Mouse (Mus musculus) gastrocnemius, postnatal 36 days (tissue): ENCODE results near the gene Ogfod2. TPM values are rescaled to one million over a fixed set of nuclear protein-coding genes. Genes with fewer than 3 reads are reported as not detected.

ENCODE experiments used
- DNase-seq, 2 experiments: peaks; one replicate each; pipeline ENCODE4 v3.0.0; 2022
- intact Hi-C: fragments of 180-260 bp; cut with DNase I; formaldehyde crosslinking; loops from one replicate; pipeline ENCODE4 v1.15.1; 2025
- long read RNA-seq, 2 experiments: library from polyadenylated mRNA; stranded (forward); transcript quantifications; one replicate each; pipeline ENCODE4 v2.0.0; 2021
- total RNA-seq, 2 experiments: library from RNA; stranded (reverse); gene quantifications; 2 replicates each; pipeline ENCODE4 v1.2.3; 2021

Ogfod2 gene
- total RNA-seq, result 10 to 100 TPM; 10.5 to 10.6 TPM
- long read RNA-seq, experiment 1, transcript Ogfod2-201 (7 exons, 1,596 nt), result major isoform, 8 of 20 reads
- long read RNA-seq, experiment 1, transcript Ogfod2-202 (7 exons, 1,474 nt), result minor isoform, 5 of 20 reads
- long read RNA-seq, experiment 1, partial matches to known transcripts, result 1 of 20 reads
- long read RNA-seq, experiment 1, other reads (novel, unspliced or antisense), result 5 of 20 reads
- long read RNA-seq, experiment 2, transcript Ogfod2-209 (6 exons, 818 nt), result minor isoform, 5 of 37 reads
- long read RNA-seq, experiment 2, transcript Ogfod2-201 (7 exons, 1,596 nt), result major isoform, 17 of 37 reads
- long read RNA-seq, experiment 2, transcript Ogfod2-202 (7 exons, 1,474 nt), result minor isoform, 6 of 37 reads
- long read RNA-seq, experiment 2, partial matches to known transcripts, result 2 of 37 reads
- long read RNA-seq, experiment 2, other reads (novel, unspliced or antisense), result 7 of 37 reads

- intact Hi-C loops, result no loop called here
- DNase-seq, result peak; percentile 96 to 98
Observed at GRCm38 (mm10) chr5:124111742-124112497, at the start of gene Ogfod2. Gene Ogfod2, plus strand, starts transcription at chr5:124112297.

DNA sequence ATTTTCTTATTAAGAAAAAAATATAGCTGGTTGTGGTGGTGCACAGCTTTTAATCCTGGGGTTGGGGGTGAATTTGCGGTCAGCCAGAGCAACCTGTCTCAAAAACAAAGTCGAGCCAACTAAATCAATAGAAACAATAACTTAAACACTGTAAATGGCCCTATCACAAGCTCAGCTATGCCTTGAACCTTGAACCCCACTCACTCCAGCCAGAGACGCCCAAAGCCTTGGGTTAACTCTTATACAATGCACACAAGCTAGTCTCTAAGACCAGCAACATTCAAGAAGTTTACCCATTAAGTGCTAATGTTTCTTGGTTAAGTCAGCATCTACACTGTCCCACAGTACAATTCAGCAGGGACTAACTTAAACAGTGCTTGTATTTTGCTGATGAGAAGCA, 42.4 kb upstream of the Ogfod2 start:
- intact Hi-C loops, result loop anchor here (2.0 kb wide), 1 partner anchor 13 kb away; no protein-coding TSS in a partner anchor
- DNase-seq, result no peak

GRCm38 (mm10) chr5:124073682-124074081, 38.4 kb upstream of the Ogfod2 start:
- intact Hi-C loops, result loop anchor here (2.0 kb wide), 1 partner anchor 23 kb away; no protein-coding TSS in a partner anchor

GRCm38 (mm10) chr5:124074845-124075307, 37.2 kb upstream of the Ogfod2 start:
- intact Hi-C loops, result loop anchor here (5.0 kb wide), 1 partner anchor 33 kb away; no protein-coding TSS in a partner anchor
- DNase-seq, result no peak

More at GRCm38 (mm10) chr5:124073682-124074081, 38.4 kb upstream of the Ogfod2 start:
- no peak for DNase-seq

- intact Hi-C loops, result loop anchor here (5.0 kb wide), 1 partner anchor 33 kb away; no protein-coding TSS in a partner anchor
Observed at GRCm38 (mm10) chr5:124075716-124076115, 36.4 kb upstream of the Ogfod2 start.

DNA sequence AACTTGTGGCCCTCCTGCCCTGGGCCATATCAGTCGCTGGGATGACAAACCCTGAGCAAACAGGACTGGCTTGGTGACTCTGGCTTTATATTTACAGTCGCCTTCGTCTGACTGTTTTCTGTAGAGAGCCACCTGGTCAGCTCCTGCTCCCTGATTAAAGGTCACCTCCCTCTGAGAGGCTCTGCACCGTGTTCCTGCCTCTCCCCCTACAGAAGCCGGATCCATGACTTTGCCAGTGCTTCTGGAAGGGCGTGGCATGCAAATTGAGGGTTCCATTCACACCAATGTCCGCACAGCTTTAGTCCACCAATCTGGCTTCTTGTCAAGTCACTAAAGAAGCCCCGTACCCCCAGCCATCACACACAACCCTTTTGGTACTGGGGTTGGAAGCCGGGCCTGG, 35.5 kb upstream of the Ogfod2 start:
- intact Hi-C loops, result loop anchor here (5.0 kb wide), 1 partner anchor 34 kb away; no protein-coding TSS in a partner anchor
- DNase-seq, result no peak

More at GRCm38 (mm10) chr5:124075716-124076115, 36.4 kb upstream of the Ogfod2 start:
- no peak for DNase-seq

- intact Hi-C loops, result loop anchor here (5.0 kb wide), 1 partner anchor 35 kb away; no protein-coding TSS in a partner anchor
Observed at GRCm38 (mm10) chr5:124077241-124077640, 34.9 kb upstream of the Ogfod2 start.

GRCm38 (mm10) chr5:124077856-124078460, 34.1 kb upstream of the Ogfod2 start:
- intact Hi-C loops, result loop anchor here (5.0 kb wide), 1 partner anchor 36 kb away; no protein-coding TSS in a partner anchor
- DNase-seq, result no peak

More at GRCm38 (mm10) chr5:124077241-124077640, 34.9 kb upstream of the Ogfod2 start:
- no peak for DNase-seq

GRCm38 (mm10) chr5:124078794-124079416, 33.2 kb upstream of the Ogfod2 start:
- no peak for DNase-seq
- intact Hi-C loops, result loop anchor here (5.0 kb wide), 1 partner anchor 37 kb away; no protein-coding TSS in a partner anchor

GRCm38 (mm10) chr5:124079880-124080279, 32.2 kb upstream of the Ogfod2 start:
- intact Hi-C loops, result loop anchor here (5.0 kb wide), 1 partner anchor 38 kb away; no protein-coding TSS in a partner anchor
- DNase-seq, result no peak

DNA sequence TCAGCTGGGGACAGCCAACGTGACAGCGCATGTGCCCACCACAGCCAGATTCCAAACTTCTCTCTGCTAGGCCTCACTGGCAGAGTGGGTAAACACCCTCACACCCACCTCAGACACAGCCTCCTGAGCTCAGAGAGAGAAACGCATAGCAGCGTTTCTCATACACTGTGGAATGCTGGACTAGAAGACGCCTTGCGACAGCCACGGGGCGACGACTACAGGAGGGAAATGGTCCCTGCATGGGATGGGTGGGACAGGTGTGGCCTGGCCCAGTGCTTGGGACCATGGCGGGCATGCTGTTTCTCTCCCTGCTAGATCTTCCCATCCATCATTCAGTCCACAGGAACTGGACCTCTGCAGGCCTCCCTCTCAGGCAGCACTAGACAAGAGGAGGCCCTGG, 29.6 kb upstream of the Ogfod2 start:
- intact Hi-C loops, result no loop called here
- DNase-seq, result no peak

- DNase-seq, result no peak
- intact Hi-C loops, result no loop called here
Observed at GRCm38 (mm10) chr5:124082941-124083688, 29.0 kb upstream of the Ogfod2 start.

DNA sequence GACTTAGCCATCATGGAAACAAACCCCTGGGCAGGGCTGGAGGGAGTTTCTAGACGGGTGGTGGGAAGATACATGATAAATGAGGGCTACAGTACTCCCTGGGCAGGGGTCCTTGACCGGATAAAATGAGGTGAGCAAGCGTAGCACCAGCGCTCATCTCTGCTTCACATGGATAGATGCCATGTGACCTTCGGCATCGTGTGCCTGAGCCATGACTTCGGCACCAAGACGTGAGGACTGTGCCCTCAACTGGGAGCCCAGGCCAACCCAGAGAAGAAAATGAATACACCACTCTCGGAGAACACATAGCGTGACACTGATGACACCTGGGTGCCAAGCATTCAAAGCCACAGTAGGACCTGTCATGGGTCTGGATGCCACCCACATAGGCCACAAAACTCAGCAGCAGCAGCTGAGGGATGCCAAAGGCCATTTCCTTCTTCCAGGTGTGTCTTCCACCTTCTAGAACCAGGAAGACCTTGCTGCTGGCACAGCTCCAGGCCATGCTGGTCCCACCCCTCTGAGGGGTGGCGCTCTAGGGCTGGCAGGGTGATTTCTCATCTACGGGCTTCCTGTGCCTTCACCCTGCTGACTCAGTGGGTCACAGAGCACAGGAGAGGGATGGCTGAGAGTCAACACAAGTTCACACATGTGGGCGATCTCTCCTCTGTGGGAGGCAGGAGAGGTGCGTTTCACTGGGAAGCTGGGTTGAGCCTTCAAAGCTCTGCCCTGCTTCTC, 28.1 kb upstream of the Ogfod2 start:
- DNase-seq, result no peak
- intact Hi-C loops, result loop anchor here (1.0 to 2.0 kb wide), 2 partner anchors 84 to 135 kb away; no protein-coding TSS in a partner anchor

DNA sequence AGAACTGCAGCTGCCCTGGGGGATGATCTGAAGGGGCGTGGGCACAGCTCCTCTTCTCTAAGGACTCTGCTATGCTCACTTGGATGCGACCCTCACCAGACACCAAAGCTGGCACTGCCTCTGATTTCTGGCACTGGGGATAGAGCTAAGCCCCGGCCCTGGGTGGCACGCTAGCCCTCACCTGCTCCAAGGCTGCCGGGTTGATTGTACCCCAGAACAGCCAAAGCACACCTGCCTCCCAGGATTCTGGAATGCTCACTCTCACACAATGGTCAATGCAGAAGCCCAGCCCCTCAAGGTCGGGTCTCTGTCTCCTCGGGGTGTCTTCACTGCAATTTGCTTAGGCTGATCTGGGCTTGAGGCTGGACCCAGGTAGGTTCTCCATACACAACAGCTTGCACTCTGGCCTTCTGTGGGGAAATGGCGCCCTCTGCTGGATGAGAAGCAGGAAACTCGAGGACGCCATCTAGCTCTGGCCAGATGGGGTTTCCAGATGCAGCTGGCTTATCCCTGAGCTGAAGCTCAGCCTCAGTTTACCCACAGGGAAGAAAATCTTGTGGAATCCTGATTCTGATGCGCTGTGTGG, 27.4 kb upstream of the Ogfod2 start:
- intact Hi-C loops, result loop anchor here (1.0 to 2.0 kb wide), 2 partner anchors 84 to 136 kb away; no protein-coding TSS in a partner anchor
- peak; percentile 79 to 83 for DNase-seq

GRCm38 (mm10) chr5:124085513-124085912, 26.6 kb upstream of the Ogfod2 start:
- no peak for DNase-seq
- intact Hi-C loops, result loop anchor here (2.0 kb wide), 1 partner anchor 137 kb away; no protein-coding TSS in a partner anchor

DNA sequence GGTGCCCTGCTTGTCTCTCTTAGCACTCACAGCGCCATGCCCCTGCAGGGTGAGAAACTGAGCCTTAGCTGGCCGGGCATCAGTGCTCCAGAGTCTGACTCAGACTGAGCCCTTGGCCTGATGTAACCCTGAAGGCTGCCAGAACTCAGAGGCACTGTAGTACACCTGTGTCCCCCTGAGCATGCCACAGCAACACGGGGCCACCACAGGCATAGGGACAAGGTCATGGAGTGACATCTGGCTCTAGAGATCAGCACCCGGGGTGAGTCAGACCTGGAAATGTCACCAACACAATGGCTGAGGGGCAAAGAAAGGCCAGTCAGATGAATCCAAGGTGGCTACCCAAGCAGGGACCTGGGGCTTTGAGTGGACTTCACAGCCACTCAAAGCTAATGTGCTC, 25.2 kb upstream of the Ogfod2 start:
- intact Hi-C loops, result no loop called here

DNA sequence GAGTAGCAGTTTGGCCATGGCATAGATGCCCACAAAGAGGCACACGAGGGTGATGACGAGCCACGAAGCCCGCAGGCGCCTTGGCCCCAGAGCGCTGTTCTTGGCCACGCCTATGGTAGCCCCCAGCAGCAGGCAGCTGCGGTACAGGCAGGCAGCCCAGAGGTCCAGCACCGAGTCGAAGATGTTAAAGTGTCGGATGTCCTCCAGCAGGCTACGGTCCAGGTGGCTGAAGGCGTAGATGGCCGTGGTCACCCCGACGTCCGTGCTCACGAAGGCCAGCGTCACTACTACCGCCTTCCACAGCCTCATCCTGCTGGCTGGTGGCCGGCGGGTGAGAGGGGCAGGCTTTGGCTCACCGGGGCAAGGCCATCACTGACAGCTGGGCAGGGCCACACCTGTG, 22.2 kb upstream of the Ogfod2 start:
- peak in 1 of 2 experiments; percentile 37 for DNase-seq
- intact Hi-C loops, result no loop called here

More for the DNA sequence above, 25.2 kb upstream of the Ogfod2 start:
- DNase-seq, result no peak
